Mouse (Mus musculus) stomach, embryonic 16.5 days (tissue): Measurements from ENCODE around the gene Gpr35. TPM values are rescaled to one million over a fixed set of nuclear protein-coding genes. Genes with fewer than 3 reads are reported as not detected.

Experiments
- ATAC-seq: fragments of 200-750 bp; cut with Nextera tagmentation; 2 replicates; pipeline ENCODE4 v1.8.0; 2017; ENCODE audit warnings: moderate number of reproducible peaks, moderate TSS enrichment; ENCODE audit not compliant: insufficient read depth, low FRiP score
- H3K27ac ChIP-seq: fragments of 300-500 bp; sonication (generic); 2 replicates; pipeline ENCODE4 v1.5.1; 2014; ENCODE audit warnings: low read length
- H3K27me3 ChIP-seq: fragments of 300-500 bp; sonication (generic); 2 replicates; pipeline ENCODE4 v1.6.1; 2014; ENCODE audit warnings: low read length, control low read depth, mixed read lengths; ENCODE audit not compliant: control insufficient read depth, insufficient read depth
- H3K36me3 ChIP-seq: fragments of 300-500 bp; sonication (generic); 2 replicates; pipeline ENCODE4 v1.6.1; 2014; ENCODE audit warnings: low read length; ENCODE audit not compliant: control insufficient read depth, insufficient read depth
- H3K4me1 ChIP-seq: fragments of 300-500 bp; sonication (generic); 2 replicates; pipeline ENCODE4 v1.6.1; 2014; ENCODE audit warnings: low read length, control low read depth, mixed read lengths; ENCODE audit not compliant: control insufficient read depth, insufficient read depth
- H3K4me2 ChIP-seq: fragments of 300-500 bp; sonication (generic); 2 replicates; pipeline ENCODE4 v1.6.1; 2014; ENCODE audit warnings: low read depth, low read length, mixed read lengths
- H3K4me3 ChIP-seq: fragments of 300-500 bp; sonication (generic); replicated peaks from 2 replicates; pipeline ENCODE4 v1.5.1; 2014; ENCODE audit warnings: mild to moderate bottlenecking, low read length
- H3K9ac ChIP-seq: fragments of 300-500 bp; sonication (generic); 2 replicates; pipeline ENCODE4 v1.6.1; 2014; ENCODE audit warnings: low read length
- H3K9me3 ChIP-seq: fragments of 300-500 bp; sonication (generic); replicated peaks from 2 replicates; pipeline ENCODE4 v1.6.1; 2016; ENCODE audit warnings: low read length, control low read depth; ENCODE audit not compliant: control insufficient read depth
- WGBS: fragments of 180-500 bp; shearing (Covaris S2); extraction: QIAGEN DNeasy Blood & Tissue Kit; methylation state at CpG from one replicate; pipeline ENCODE4 v1.1.7; 2014; 5-methylcytosine and 5-hydroxymethylcytosine counted together
- polyA plus RNA-seq: library from polyadenylated mRNA; unstranded; fragments of >200 nt; fragmentation: Nextera tagmentation; extraction: Ambion mirVana; gene quantifications from 2 replicates; pipeline ENCODE4 v1.2.1, GENCODE M21; 2015

Gene Gpr35
- polyA plus RNA-seq, 1 experiment from 2014 or later = 8.7 TPM

GRCm38 (mm10) chr1:92971879-92972795 lies 21.5 kb downstream of the Gpr35 start:
- no peak overlapping the region for H3K4me2 ChIP-seq
- no peak overlapping the region for H3K4me3 ChIP-seq
- H3K9ac ChIP-seq = no peak overlapping the region
- H3K27me3 ChIP-seq = no peaks in the 10 kb centered on the region
- H3K27ac ChIP-seq = no peak overlapping the region
- WGBS = 77% methylated on average over 7 of the region's 7 CpGs
- ATAC-seq = no peak
- no peaks in the 10 kb centered on the region for H3K36me3 ChIP-seq
- H3K9me3 ChIP-seq = no peaks in the 10 kb centered on the region
- peaks cover 9% of the 10 kb centered on the region for H3K4me1 ChIP-seq

- Histone ChIP-seq H3K4me1 (peaks cover 9% of the 10 kb centered on the region), H3K27ac (no peak overlapping the region), H3K9ac (no peak overlapping the region), H3K4me3 (no peak overlapping the region), H3K4me2 (no peak overlapping the region), H3K9me3 (no peaks in the 10 kb centered on the region), H3K27me3 (no peaks in the 10 kb centered on the region), H3K36me3 (no peaks in the 10 kb centered on the region)
- WGBS = 25% methylated on average over 1 of the region's 1 CpGs
- peak; percentile 44; the same call in 1 of the 2 replicates for ATAC-seq
These were observed 22.2 kb downstream of the Gpr35 start for GRCm38 (mm10) chr1:92972854-92973253.

DNA sequence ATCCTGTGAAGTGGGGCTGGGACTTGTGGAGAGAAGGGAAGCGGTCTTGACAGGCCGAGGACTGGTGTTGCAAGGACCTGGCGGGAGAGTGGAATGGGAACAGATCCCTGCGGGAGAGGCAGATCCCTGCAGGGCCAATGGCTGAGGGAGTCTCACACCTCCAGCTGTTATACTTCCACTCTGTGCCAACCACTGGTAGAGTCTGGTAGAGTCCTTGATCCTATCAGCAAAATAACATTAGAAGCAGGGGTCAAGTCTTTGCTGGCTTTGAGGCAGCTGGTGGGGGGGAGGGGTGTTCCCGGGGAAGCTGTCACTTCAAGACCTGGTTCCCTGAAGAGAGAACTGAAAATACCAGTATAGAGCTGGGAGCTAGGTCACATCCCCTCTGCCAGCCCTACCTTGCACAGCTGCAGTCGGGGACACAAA lies 25.5 kb downstream of the Gpr35 start:
- Histone ChIP-seq H3K9ac (no peak overlapping the region), H3K4me1 (peaks cover 23% of the 10 kb centered on the region), H3K27ac (no peak overlapping the region; the same call in 1 of the 2 replicates), H3K27me3 (no peaks in the 10 kb centered on the region), H3K4me3 (no peak overlapping the region), H3K9me3 (no peaks in the 10 kb centered on the region), H3K36me3 (no peaks in the 10 kb centered on the region), H3K4me2 (no peak overlapping the region)
- 32% methylated on average over 6 of the region's 6 CpGs for WGBS
- ATAC-seq = peak; percentile 49; the same call in 1 of the 2 replicates

GRCm38 (mm10) chr1:92978645-92979044 lies 28.0 kb downstream of the Gpr35 start:
- WGBS = 20% methylated on average over 7 of the region's 7 CpGs
- no peak overlapping the region for H3K4me3 ChIP-seq

GRCm38 (mm10) chr1:92979073-92979602 lies 28.5 kb downstream of the Gpr35 start:
- no peaks in the 10 kb centered on the region for H3K36me3 ChIP-seq
- H3K4me1 ChIP-seq = peaks cover 23% of the 10 kb centered on the region
- peak; percentile 8; the same call in 1 of the 2 replicates for ATAC-seq
- H3K9me3 ChIP-seq = no peaks in the 10 kb centered on the region
- no peaks in the 10 kb centered on the region for H3K27me3 ChIP-seq
- 18% methylated on average over 11 of the region's 11 CpGs for WGBS
- H3K9ac ChIP-seq = peak overlapping the region; percentile 23
- H3K27ac ChIP-seq = no peak overlapping the region
- no peak overlapping the region for H3K4me2 ChIP-seq
- H3K4me3 ChIP-seq = no peak overlapping the region

More at GRCm38 (mm10) chr1:92978645-92979044, 28.0 kb downstream of the Gpr35 start:
- H3K27ac ChIP-seq = no peak overlapping the region; the same call in 1 of the 2 replicates
- peak overlapping the region; percentile 23 for H3K9ac ChIP-seq
- H3K4me1 ChIP-seq = peaks cover 23% of the 10 kb centered on the region
- ATAC-seq = no peak
- H3K4me2 ChIP-seq = no peak overlapping the region
- no peaks in the 10 kb centered on the region for H3K36me3 ChIP-seq
- no peaks in the 10 kb centered on the region for H3K27me3 ChIP-seq
- H3K9me3 ChIP-seq = no peaks in the 10 kb centered on the region

GRCm38 (mm10) chr1:92981056-92981845 lies 30.6 kb downstream of the Gpr35 start:
- H3K9me3 ChIP-seq = no peaks in the 10 kb centered on the region
- H3K27ac ChIP-seq = no peak overlapping the region
- H3K4me2 ChIP-seq = no peak overlapping the region
- peaks cover 19% of the 10 kb centered on the region for H3K4me1 ChIP-seq
- 84% methylated on average over 7 of the region's 7 CpGs for WGBS
- ATAC-seq = no peak
- H3K27me3 ChIP-seq = no peaks in the 10 kb centered on the region
- no peak overlapping the region for H3K4me3 ChIP-seq
- H3K9ac ChIP-seq = no peak overlapping the region
- H3K36me3 ChIP-seq = no peaks in the 10 kb centered on the region

DNA sequence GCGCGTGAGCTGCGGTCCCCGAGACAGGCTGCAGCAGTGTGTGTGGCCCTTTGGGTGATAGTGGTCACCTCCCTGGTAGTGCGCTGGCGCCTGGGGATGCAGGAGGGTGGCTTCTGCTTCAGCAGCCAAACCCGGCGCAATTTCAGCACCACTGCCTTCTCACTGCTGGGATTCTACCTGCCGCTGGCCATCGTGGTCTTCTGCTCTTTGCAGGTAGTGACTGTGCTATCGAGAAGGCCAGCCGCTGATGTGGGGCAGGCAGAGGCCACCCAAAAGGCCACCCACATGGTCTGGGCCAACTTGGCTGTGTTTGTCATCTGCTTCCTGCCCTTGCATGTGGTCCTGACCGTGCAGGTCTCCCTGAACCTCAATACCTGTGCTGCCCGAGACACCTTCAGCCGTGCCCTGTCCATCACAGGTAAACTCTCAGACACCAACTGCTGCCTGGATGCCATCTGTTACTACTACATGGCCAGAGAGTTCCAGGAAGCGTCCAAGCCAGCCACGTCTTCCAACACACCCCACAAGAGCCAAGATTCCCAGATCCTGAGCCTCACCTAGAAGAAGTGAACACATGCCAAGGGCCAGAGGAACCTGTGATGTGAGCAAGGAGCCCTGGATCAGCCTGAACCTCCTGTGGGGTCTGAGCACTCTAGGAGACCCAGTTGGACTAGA lies 32.4 kb downstream of the Gpr35 start:
- H3K4me2 ChIP-seq = no peak overlapping the region
- no peak overlapping the region for H3K4me3 ChIP-seq
- peaks cover 14% of the 10 kb centered on the region for H3K4me1 ChIP-seq
- no peaks in the 10 kb centered on the region for H3K36me3 ChIP-seq
- H3K27me3 ChIP-seq = no peaks in the 10 kb centered on the region
- ATAC-seq = no peak
- no peak overlapping the region for H3K9ac ChIP-seq
- no peaks in the 10 kb centered on the region for H3K9me3 ChIP-seq
- 89% methylated on average over 17 of the region's 17 CpGs for WGBS
- no peak overlapping the region for H3K27ac ChIP-seq

DNA sequence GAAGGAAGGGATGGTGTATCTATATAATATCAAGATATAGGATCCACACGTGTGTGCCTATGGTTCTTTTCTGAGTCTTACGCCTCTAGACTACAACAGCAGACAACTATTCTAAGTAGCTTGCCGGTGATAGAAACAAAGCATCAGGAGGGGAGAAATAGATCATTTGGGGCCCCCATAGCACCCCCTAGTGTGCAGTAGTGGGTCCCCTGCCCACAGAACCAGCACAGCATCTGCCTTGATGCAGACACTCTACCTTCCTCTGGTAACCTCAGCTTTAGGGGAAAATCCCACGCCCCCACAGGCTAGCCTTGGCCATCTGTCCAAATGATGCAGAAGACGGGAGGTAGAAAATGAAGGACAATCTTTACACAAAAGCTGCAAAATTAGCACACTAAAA lies 34.3 kb downstream of the Gpr35 start:
- H3K9ac ChIP-seq = no peak overlapping the region
- no peak overlapping the region for H3K4me2 ChIP-seq
- H3K36me3 ChIP-seq = no peaks in the 10 kb centered on the region
- no peak overlapping the region for H3K4me3 ChIP-seq
- 81% methylated on average over 5 of the region's 5 CpGs for WGBS
- no peak for ATAC-seq
- H3K27me3 ChIP-seq = no peaks in the 10 kb centered on the region
- no peak overlapping the region for H3K27ac ChIP-seq
- no peaks in the 10 kb centered on the region for H3K4me1 ChIP-seq
- no peaks in the 10 kb centered on the region for H3K9me3 ChIP-seq
